Comparison of ENCODE assay signal across 8 mouse cellular contexts in the genomic region with DNA sequence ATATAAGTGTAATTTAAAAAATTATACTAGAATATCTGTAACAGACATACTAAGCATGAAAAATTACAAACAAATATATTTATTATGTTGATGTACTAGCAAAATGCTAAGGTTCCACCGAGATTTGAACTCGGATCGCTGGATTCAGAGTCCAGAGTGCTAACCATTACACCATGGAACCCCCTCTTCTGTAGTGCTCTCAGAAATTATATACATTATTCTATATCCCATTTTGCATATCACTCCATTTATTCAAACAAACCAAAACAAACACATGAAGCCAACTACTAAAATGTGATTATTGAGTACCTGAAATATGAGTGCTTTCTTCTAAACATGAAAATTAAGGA. TPM values are rescaled to one million over a fixed set of nuclear protein-coding genes. Genes with fewer than 3 reads are reported as not detected.
DNase-seq lines count a peak whose midpoint lies in the region; ATAC-seq lines count a peak whose summit lies in the region.

No protein-coding gene starts in this region.

- DNase-seq in frontal cortex, postnatal 36 days (ENCODE audit: low spot score in 2 of 2), result peak; percentile 65 to 79
- DNase-seq in brain, adult 2 months (ENCODE audit: low read depth, low spot score), result peak; percentile 80
- DNase-seq in left cerebral cortex, postnatal 25 days (ENCODE audit: low spot score in 2 of 2), result peak; percentile 62 to 83
- peak; percentile 62 for DNase-seq in midbrain, embryonic 10.5 days (ENCODE audit: low spot score)
- peak; percentile 89 for DNase-seq in splenic B cell, adult 2 months (ENCODE audit: low read depth, low spot score)

- 0% methylated on average over 3 of the region's 3 CpGs for WGBS in hindbrain, embryonic 16.5 days
- WGBS in midbrain, embryonic 10.5 days, result 0% methylated on average over 3 of the region's 3 CpGs

- no peak for ATAC-seq in frontal cortex, adult (ENCODE audit: low TSS enrichment)
- ATAC-seq in erythroid progenitor cell, adult 5-6 weeks (replicated peaks; ENCODE audit: low FRiP score, poor library complexity, severe bottlenecking), result peak; percentile 5; the same call in 1 of the 2 replicates
- ATAC-seq in hindbrain, embryonic 16.5 days, result peak; percentile 34

- no peak overlapping the region for H3K4me2 ChIP-seq in hindbrain, embryonic 16.5 days (ENCODE audit: low read length)

- no peaks in the 10 kb centered on the region for H3K27me3 ChIP-seq in hindbrain, embryonic 16.5 days (replicated peaks; ENCODE audit: control insufficient read depth, insufficient read depth, low read length)
- peaks cover 54% of the 10 kb centered on the region for H3K27me3 ChIP-seq in midbrain, embryonic 10.5 days (ENCODE audit: low read depth, poor library complexity, severe bottlenecking)
- H3K27me3 ChIP-seq in splenic B cell, adult 2 months (ENCODE audit: control insufficient read depth, insufficient read depth, low read length, poor library complexity, severe bottlenecking), result no peaks in the 10 kb centered on the region

- intact Hi-C loops in left cerebral cortex, postnatal 25 days (cut with DNase I), result loop anchor here (1.0 to 5.0 kb wide), 4 partner anchors 26 to 87 kb away; a partner anchor contains a TSS

- no peak overlapping the region for H3K27ac ChIP-seq in hindbrain, embryonic 16.5 days (ENCODE audit: low read depth, low read length)
- H3K27ac ChIP-seq in midbrain, embryonic 10.5 days (replicated peaks), result no peak overlapping the region

- H3K4me3 ChIP-seq in hindbrain, embryonic 16.5 days (ENCODE audit: low read length), result peak overlapping the region; percentile 88
- H3K4me3 ChIP-seq in midbrain, embryonic 10.5 days, result peak overlapping the region; percentile 87

- no peaks in the 10 kb centered on the region for H3K9me3 ChIP-seq in hindbrain, embryonic 16.5 days (ENCODE audit: control insufficient read depth, low read length)
- no peaks in the 10 kb centered on the region for H3K9me3 ChIP-seq in midbrain, embryonic 10.5 days (replicated peaks)

- peaks cover 10% of the 10 kb centered on the region for H3K4me1 ChIP-seq in hindbrain, embryonic 16.5 days (ENCODE audit: control insufficient read depth, insufficient read depth, low read depth, low read length)
- peaks cover 52% of the 10 kb centered on the region for H3K4me1 ChIP-seq in midbrain, embryonic 10.5 days

- H3K36me3 ChIP-seq in hindbrain, embryonic 16.5 days (ENCODE audit: control insufficient read depth, insufficient read depth, low read length), result no peaks in the 10 kb centered on the region
- H3K36me3 ChIP-seq in midbrain, embryonic 10.5 days, result no peaks in the 10 kb centered on the region
- no peaks in the 10 kb centered on the region for H3K36me3 ChIP-seq in splenic B cell, adult 2 months (ENCODE audit: control insufficient read depth, insufficient read depth, low read length, poor library complexity, severe bottlenecking)

- H3K9ac ChIP-seq in hindbrain, embryonic 16.5 days (ENCODE audit: low read depth, low read length), result no peak overlapping the region

RNA-seq across cellular contexts. Expression of a gene that starts 1.2 kb away (rescaled TPM):
- not detected in 2 replicates for total RNA-seq in erythroid progenitor cell, adult 5-6 weeks (2015; ENCODE audit: low replicate concordance)
- total RNA-seq in erythroid progenitor cell, adult 5-6 weeks (2017; ENCODE audit: low replicate concordance), result 3.1 TPM in 1 of 2 replicates, not detected in the other
- 8.1 and 8.5 TPM in 2 replicates for polyA plus RNA-seq in hindbrain, embryonic 16.5 days (2015; fragmentation: Nextera tagmentation; extraction: Ambion mirVana)
- 1 to 10 TPM; 3.1 to 6.4 TPM for total RNA-seq in left cerebral cortex, postnatal 25 days (2021)
- 0.17 and 0.25 TPM in 2 replicates for polyA plus RNA-seq in midbrain, embryonic 10.5 days (2016; fragmentation: Nextera tagmentation; extraction: Ambion mirVana)

RNA-seq across cellular contexts. Expression of a gene that starts 2.1 kb away (rescaled TPM):
- total RNA-seq in erythroid progenitor cell, adult 5-6 weeks (2015; ENCODE audit: low replicate concordance), result not detected in 2 replicates
- not detected in 2 replicates for total RNA-seq in erythroid progenitor cell, adult 5-6 weeks (2017; ENCODE audit: low replicate concordance)
- 0.94 and 1.2 TPM in 2 replicates for polyA plus RNA-seq in hindbrain, embryonic 16.5 days (2015; fragmentation: Nextera tagmentation; extraction: Ambion mirVana)
- 1 to 10 TPM in 1 of 2 experiments, under 1 TPM in 1; 0.44 to 1.1 TPM for total RNA-seq in left cerebral cortex, postnatal 25 days (2021)
- polyA plus RNA-seq in midbrain, embryonic 10.5 days (2016; fragmentation: Nextera tagmentation; extraction: Ambion mirVana), result 0.07 and 0.14 TPM in 2 replicates

RNA-seq across cellular contexts. Expression of a gene that starts 4.3 kb away (rescaled TPM):
- not detected in 2 replicates for total RNA-seq in erythroid progenitor cell, adult 5-6 weeks (2015; ENCODE audit: low replicate concordance)
- not detected in 2 replicates for total RNA-seq in erythroid progenitor cell, adult 5-6 weeks (2017; ENCODE audit: low replicate concordance)
- polyA plus RNA-seq in hindbrain, embryonic 16.5 days (2015; fragmentation: Nextera tagmentation; extraction: Ambion mirVana), result 1.4 and 1.8 TPM in 2 replicates
- total RNA-seq in left cerebral cortex, postnatal 25 days (2021), result under 1 TPM; 0.39 to 0.48 TPM
- polyA plus RNA-seq in midbrain, embryonic 10.5 days (2016; fragmentation: Nextera tagmentation; extraction: Ambion mirVana), result 0.07 and 0.09 TPM in 2 replicates

RNA-seq across cellular contexts. Expression of a gene that starts 29.5 kb away (rescaled TPM):
- 3.4 and 3.6 TPM in 2 replicates for total RNA-seq in erythroid progenitor cell, adult 5-6 weeks (2015; ENCODE audit: low replicate concordance)
- 3.3 and 7.6 TPM in 2 replicates for total RNA-seq in erythroid progenitor cell, adult 5-6 weeks (2017; ENCODE audit: low replicate concordance)
- polyA plus RNA-seq in hindbrain, embryonic 16.5 days (2015; fragmentation: Nextera tagmentation; extraction: Ambion mirVana), result 11.1 and 11.2 TPM in 2 replicates
- 100 to 1,000 TPM in 1 of 2 experiments, 10 to 100 TPM in 1; 98.9 to 108 TPM for total RNA-seq in left cerebral cortex, postnatal 25 days (2021)
- polyA plus RNA-seq in midbrain, embryonic 10.5 days (2016; fragmentation: Nextera tagmentation; extraction: Ambion mirVana), result 6.8 and 7.6 TPM in 2 replicates

RNA-seq across cellular contexts. Expression of a gene that starts 32.3 kb away (rescaled TPM):
- not detected in 2 replicates for total RNA-seq in erythroid progenitor cell, adult 5-6 weeks (2015; ENCODE audit: low replicate concordance)
- not detected in 2 replicates for total RNA-seq in erythroid progenitor cell, adult 5-6 weeks (2017; ENCODE audit: low replicate concordance)
- polyA plus RNA-seq in hindbrain, embryonic 16.5 days (2015; fragmentation: Nextera tagmentation; extraction: Ambion mirVana), result 0.65 and 0.95 TPM in 2 replicates
- total RNA-seq in left cerebral cortex, postnatal 25 days (2021), result 1 to 10 TPM; 3.1 to 6.6 TPM
- polyA plus RNA-seq in midbrain, embryonic 10.5 days (2016; fragmentation: Nextera tagmentation; extraction: Ambion mirVana), result not detected in 2 replicates
